8 mouse cellular contexts compared by ENCODE assay signal in genomic region chr11:69012071-69012601, GRCm38 (mm10). TPM values are rescaled to one million over a fixed set of nuclear protein-coding genes. Genes with fewer than 3 reads are reported as not detected.
DNase-seq lines count a peak whose midpoint lies in the region; ATAC-seq and TF ChIP-seq lines count a peak whose summit lies in the region.

No protein-coding gene starts in this region.

- TF ChIP-seq POLR2A in olfactory bulb, adult 2 months (IDR thresholded peaks at IDR 0.05; ENCODE audit: insufficient read depth, low read depth, low read length), result peak; percentile 91
- TF ChIP-seq POLR2A in thymus, adult 2 months (IDR thresholded peaks at IDR 0.05; ENCODE audit: control insufficient read depth, extremely low read depth, insufficient read depth, low read length, poor library complexity), result peak; percentile 36; the same call in 1 of the 2 replicates

- H3K9me3 ChIP-seq in forebrain, embryonic 15.5 days, result no peaks in the 10 kb centered on the region
- H3K9me3 ChIP-seq in lung, embryonic 14.5 days (ENCODE audit: low read depth, low read length), result no peaks in the 10 kb centered on the region

- ATAC-seq in forebrain, embryonic 15.5 days (replicated peaks), result peak; percentile 63
- 0 out of 2 replicates have a peak, but pooled peaks have one; percentile 21 for ATAC-seq in lung, embryonic 14.5 days (ENCODE audit: insufficient read depth)

- peak overlapping the region; percentile 86 for H3K4me2 ChIP-seq in forebrain, embryonic 15.5 days (replicated peaks)
- H3K4me2 ChIP-seq in lung, embryonic 14.5 days, result peak overlapping the region; percentile 87

- no peaks in the 10 kb centered on the region for H3K36me3 ChIP-seq in forebrain, embryonic 15.5 days
- H3K36me3 ChIP-seq in lung, embryonic 14.5 days (ENCODE audit: insufficient read depth), result no peaks in the 10 kb centered on the region
- H3K36me3 ChIP-seq in thymus, adult 2 months (ENCODE audit: control insufficient read depth, insufficient read depth, low read length), result no peaks in the 10 kb centered on the region

- peaks cover 42% of the 10 kb centered on the region for H3K4me1 ChIP-seq in forebrain, embryonic 15.5 days
- H3K4me1 ChIP-seq in lung, embryonic 14.5 days (ENCODE audit: insufficient read depth), result peaks cover 4% of the 10 kb centered on the region; the same call in 1 of the 2 replicates
- peaks cover 2% of the 10 kb centered on the region; the same call in 1 of the 2 replicates for H3K4me1 ChIP-seq in olfactory bulb, adult 2 months (ENCODE audit: control insufficient read depth, insufficient read depth, low read length)
- peaks cover 4% of the 10 kb centered on the region for H3K4me1 ChIP-seq in thymus, adult 2 months (replicated peaks; ENCODE audit: control insufficient read depth, insufficient read depth, low read length)

- H3K27ac ChIP-seq in forebrain, embryonic 15.5 days (replicated peaks), result peak overlapping the region; percentile 90
- peak overlapping the region; percentile 97 for H3K27ac ChIP-seq in layer of hippocampus, adult 2 months
- H3K27ac ChIP-seq in lung, embryonic 14.5 days (ENCODE audit: low read depth), result peak overlapping the region; percentile 83
- peak overlapping the region; percentile 84 for H3K27ac ChIP-seq in olfactory bulb, adult 2 months (ENCODE audit: insufficient read depth, low read depth, low read length)
- H3K27ac ChIP-seq in thymus, adult 2 months (ENCODE audit: control insufficient read depth, insufficient read depth, low read length), result peak overlapping the region; percentile 78

- no peak for TF ChIP-seq CTCF in layer of hippocampus, adult 2 months (conservative IDR thresholded peaks at IDR 0.05)
- no peak for TF ChIP-seq CTCF in lung, embryonic 14.5 days (IDR thresholded peaks at IDR 0.05; ENCODE audit: low read depth)
- TF ChIP-seq CTCF in olfactory bulb, adult 2 months (IDR thresholded peaks at IDR 0.05; ENCODE audit: insufficient read depth, low read depth, low read length), result no peak
- TF ChIP-seq CTCF in thymus, adult 2 months (IDR thresholded peaks at IDR 0.05; ENCODE audit: borderline replicate concordance, control insufficient read depth, extremely low read depth, insufficient read depth, low read length, poor library complexity), result no peak

- peak overlapping the region; percentile 56 for H3K4me3 ChIP-seq in forebrain, embryonic 15.5 days
- H3K4me3 ChIP-seq in layer of hippocampus, adult 2 months, result peak overlapping the region; percentile 62
- H3K4me3 ChIP-seq in lung, embryonic 14.5 days (ENCODE audit: low read depth, low read length), result peak overlapping the region; percentile 50
- peak overlapping the region; percentile 60 for H3K4me3 ChIP-seq in olfactory bulb, adult 2 months (ENCODE audit: insufficient read depth, low read depth, low read length)
- peak overlapping the region; percentile 72 for H3K4me3 ChIP-seq in thymus, adult 2 months (ENCODE audit: control insufficient read depth, insufficient read depth, low read length)

- DNase-seq in ES-CJ7 (ENCODE audit: low read depth, low spot score), result peak; percentile 93
- DNase-seq in cerebellum, adult 11 months, result peak; percentile 80
- peak; percentile 83 for DNase-seq in heart, postnatal 25 days (ENCODE audit: low spot score)
- DNase-seq in layer of hippocampus, adult 2 months (ENCODE audit: low spot score in 2 of 2), result peak; percentile 88 to 91
- peak; percentile 94 for DNase-seq in lung, embryonic 14.5 days
- peak; percentile 83 for DNase-seq in thymus, adult 2 months

- intact Hi-C loops in heart, postnatal 25 days (cut with DNase I), result no loop called here

- no peaks in the 10 kb centered on the region for H3K27me3 ChIP-seq in forebrain, embryonic 15.5 days
- H3K27me3 ChIP-seq in lung, embryonic 14.5 days (ENCODE audit: insufficient read depth, low read length), result no peaks in the 10 kb centered on the region
- H3K27me3 ChIP-seq in thymus, adult 2 months (ENCODE audit: control insufficient read depth, insufficient read depth, low read length), result no peaks in the 10 kb centered on the region

- H3K9ac ChIP-seq in forebrain, embryonic 15.5 days (replicated peaks), result peak overlapping the region; percentile 63
- H3K9ac ChIP-seq in lung, embryonic 14.5 days, result peak overlapping the region; percentile 61

- 2% methylated on average over 18 of the region's 18 CpGs for WGBS in forebrain, embryonic 15.5 days
- 1% methylated on average over 18 of the region's 18 CpGs for WGBS in lung, embryonic 14.5 days
- 1% methylated on average over 18 of the region's 18 CpGs for WGBS in olfactory bulb, adult 2 months
- under 1% methylated on average over 18 of the region's 18 CpGs for WGBS in thymus, adult 2 months

RNA-seq across cellular contexts. Expression of gene Ctc1, which starts 3.6 kb away (rescaled TPM):
- polyA plus RNA-seq in forebrain, embryonic 15.5 days (2015; fragmentation: Nextera tagmentation; extraction: Ambion mirVana), result 65.9 and 67.8 TPM in 2 replicates
- total RNA-seq in heart, postnatal 25 days (2021), result 10 to 100 TPM; 11.5 to 13.7 TPM
- 10 to 100 TPM; 40.3 to 43.1 TPM for total RNA-seq in layer of hippocampus, adult 2 months (2021)
- 59.3 and 63.6 TPM in 2 replicates for polyA plus RNA-seq in lung, embryonic 14.5 days (2014; fragmentation: Nextera tagmentation; extraction: Ambion mirVana)
- not detected in 2 replicates for polyA plus RNA-seq in olfactory bulb, adult 2 months (2012; ENCODE audit: insufficient read depth, insufficient read length, low replicate concordance, missing spikeins)
- 57.8 and 64.4 TPM in 2 replicates for polyA plus RNA-seq in thymus, adult 2 months (2012; rRNA removed)

RNA-seq across cellular contexts. Expression of gene Pfas, which starts 3.9 kb away (rescaled TPM):
- polyA plus RNA-seq in forebrain, embryonic 15.5 days (2015; fragmentation: Nextera tagmentation; extraction: Ambion mirVana), result 22.5 and 26.3 TPM in 2 replicates
- total RNA-seq in heart, postnatal 25 days (2021), result 1 to 10 TPM; 5.6 to 6.8 TPM
- total RNA-seq in layer of hippocampus, adult 2 months (2021), result 10 to 100 TPM; 27.5 to 27.8 TPM
- polyA plus RNA-seq in lung, embryonic 14.5 days (2014; fragmentation: Nextera tagmentation; extraction: Ambion mirVana), result 36.8 and 43.3 TPM in 2 replicates
- not detected in 2 replicates for polyA plus RNA-seq in olfactory bulb, adult 2 months (2012; ENCODE audit: insufficient read depth, insufficient read length, low replicate concordance, missing spikeins)
- polyA plus RNA-seq in thymus, adult 2 months (2012; rRNA removed), result 28.5 and 43.0 TPM in 2 replicates

RNA-seq across cellular contexts. Expression of gene Aurkb, which starts 33.3 kb away (rescaled TPM):
- 68.3 and 81.8 TPM in 2 replicates for polyA plus RNA-seq in forebrain, embryonic 15.5 days (2015; fragmentation: Nextera tagmentation; extraction: Ambion mirVana)
- total RNA-seq in heart, postnatal 25 days (2021), result 1 to 10 TPM in 1 of 2 experiments, under 1 TPM in 1; 0.62 to 1.2 TPM
- under 1 TPM; 0.54 to 0.79 TPM for total RNA-seq in layer of hippocampus, adult 2 months (2021)
- polyA plus RNA-seq in lung, embryonic 14.5 days (2014; fragmentation: Nextera tagmentation; extraction: Ambion mirVana), result 209 and 211 TPM in 2 replicates
- not detected in 2 replicates for polyA plus RNA-seq in olfactory bulb, adult 2 months (2012; ENCODE audit: insufficient read depth, insufficient read length, low replicate concordance, missing spikeins)
- 192 and 276 TPM in 2 replicates for polyA plus RNA-seq in thymus, adult 2 months (2012; rRNA removed)

RNA-seq across cellular contexts. Expression of gene Rangrf, which starts 37.2 kb away (rescaled TPM):
- 37.0 and 39.3 TPM in 2 replicates for polyA plus RNA-seq in forebrain, embryonic 15.5 days (2015; fragmentation: Nextera tagmentation; extraction: Ambion mirVana)
- 10 to 100 TPM; 80.3 to 89.1 TPM for total RNA-seq in heart, postnatal 25 days (2021)
- 10 to 100 TPM; 16.8 to 20.7 TPM for total RNA-seq in layer of hippocampus, adult 2 months (2021)
- 49.9 TPM in 2 replicates for polyA plus RNA-seq in lung, embryonic 14.5 days (2014; fragmentation: Nextera tagmentation; extraction: Ambion mirVana)
- polyA plus RNA-seq in olfactory bulb, adult 2 months (2012; ENCODE audit: insufficient read depth, insufficient read length, low replicate concordance, missing spikeins), result not detected in 2 replicates
- 22.0 and 28.0 TPM in 2 replicates for polyA plus RNA-seq in thymus, adult 2 months (2012; rRNA removed)

RNA-seq across cellular contexts. Expression of gene Slc25a35, which starts 44.2 kb away (rescaled TPM):
- 1.5 and 1.7 TPM in 2 replicates for polyA plus RNA-seq in forebrain, embryonic 15.5 days (2015; fragmentation: Nextera tagmentation; extraction: Ambion mirVana)
- total RNA-seq in heart, postnatal 25 days (2021), result 1 to 10 TPM; 6.4 to 7.4 TPM
- 1 to 10 TPM; 5.8 to 6.2 TPM for total RNA-seq in layer of hippocampus, adult 2 months (2021)
- polyA plus RNA-seq in lung, embryonic 14.5 days (2014; fragmentation: Nextera tagmentation; extraction: Ambion mirVana), result 3.9 and 4.0 TPM in 2 replicates
- not detected in 2 replicates for polyA plus RNA-seq in olfactory bulb, adult 2 months (2012; ENCODE audit: insufficient read depth, insufficient read length, low replicate concordance, missing spikeins)
- polyA plus RNA-seq in thymus, adult 2 months (2012; rRNA removed), result 27.1 and 27.6 TPM in 2 replicates

Comparison
In these comparisons a context has a peak if more than half of its experiments do, and no peak if none do; other contexts are left out.
1. Peak in every context shown above with its lines: DNase-seq, ATAC-seq, H3K4me3 ChIP-seq and H3K27ac ChIP-seq.
2. RNA of gene Aurkb, which starts 33.3 kb away (polyA plus RNA-seq): 209 to 211 TPM in lung, embryonic 14.5 days, 192 to 276 TPM in thymus, adult 2 months and 68.3 to 81.8 TPM in forebrain, embryonic 15.5 days; not detected in olfactory bulb, adult 2 months; every median in the first group is over 10 times any median in the second.